Mouse (Mus musculus) embryonic stem cell, embryonic (primary cell): ENCODE results near the gene Tmem238l.

Experiments
- CTCF ChIA-PET, 4 experiments: fragments of 300-600 bp in 2 of 4; fragments of 350-600 bp in 2 of 4; sonication (Branson Sonifier 250); formaldehyde crosslinking; loops; one replicate each; lab custom pipeline; 2022; ENCODE audit warnings: inconsistent platforms in 2 of 4; lab: Charles Lee
- POLR2A ChIA-PET, 4 experiments: fragments of 300-600 bp in 2 of 4; fragments of 350-600 bp in 2 of 4; sonication (Branson Sonifier 250); formaldehyde crosslinking; loops; one replicate each; lab custom pipeline; 2022; ENCODE audit warnings: antibody characterized with exemption in 4 of 4, inconsistent platforms in 1 of 4; lab: Charles Lee

Tmem238l gene

DNA sequence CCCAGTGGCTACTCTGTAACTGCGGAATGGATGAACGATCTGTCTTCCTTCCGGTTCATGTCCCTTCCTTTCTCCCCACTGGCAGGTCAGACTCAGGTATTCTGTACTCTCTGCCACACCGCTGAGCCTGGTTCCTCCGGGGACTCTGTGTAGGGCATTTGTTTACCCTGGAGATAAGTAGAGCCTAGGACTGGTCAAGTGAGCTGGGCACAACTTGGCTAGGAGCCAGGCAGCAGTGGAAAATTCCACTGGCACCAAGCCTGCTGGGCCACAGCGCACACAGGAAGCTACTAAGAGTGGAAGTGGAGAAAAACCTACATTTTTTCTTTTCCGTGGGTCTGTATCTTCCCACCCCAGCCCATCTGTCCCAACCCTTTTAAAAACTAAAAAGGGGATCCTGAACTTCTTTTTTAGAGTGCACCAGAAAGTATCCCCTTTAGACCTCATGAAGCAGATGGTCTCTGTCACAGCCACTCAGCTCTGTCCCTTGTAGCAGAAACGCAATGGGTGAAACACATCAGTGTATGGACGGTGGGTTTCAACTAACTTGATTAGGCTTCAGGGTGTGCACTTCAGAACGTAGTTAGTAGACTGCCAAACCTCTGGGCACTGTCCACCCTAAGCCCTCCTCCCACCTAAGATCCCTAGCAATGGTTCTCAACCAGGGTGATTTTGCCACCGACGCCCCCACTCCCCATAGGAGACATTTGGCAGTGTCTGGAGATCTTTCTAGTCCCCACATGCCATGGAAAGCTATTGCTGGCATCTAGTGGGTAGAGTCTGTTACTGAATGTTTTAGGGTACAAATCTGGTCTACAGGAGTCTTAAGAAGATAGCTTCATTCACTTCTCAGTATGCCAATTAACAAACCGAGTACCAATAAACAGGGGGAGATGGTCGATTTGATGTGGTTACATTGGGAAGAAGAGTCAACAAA lies 42.3 kb downstream of the Tmem238l start:
- ChIA-PET CTCF (interaction anchor here in 1 of 4 experiments (0.6 kb wide), 1 partner anchor 24 kb away, joined by 4 read pairs; no protein-coding TSS in a partner anchor), POLR2A (interaction anchor here in 1 of 4 experiments (1.3 kb wide), 1 partner anchor 9 kb away, joined by 4 read pairs; no protein-coding TSS in a partner anchor)

DNA sequence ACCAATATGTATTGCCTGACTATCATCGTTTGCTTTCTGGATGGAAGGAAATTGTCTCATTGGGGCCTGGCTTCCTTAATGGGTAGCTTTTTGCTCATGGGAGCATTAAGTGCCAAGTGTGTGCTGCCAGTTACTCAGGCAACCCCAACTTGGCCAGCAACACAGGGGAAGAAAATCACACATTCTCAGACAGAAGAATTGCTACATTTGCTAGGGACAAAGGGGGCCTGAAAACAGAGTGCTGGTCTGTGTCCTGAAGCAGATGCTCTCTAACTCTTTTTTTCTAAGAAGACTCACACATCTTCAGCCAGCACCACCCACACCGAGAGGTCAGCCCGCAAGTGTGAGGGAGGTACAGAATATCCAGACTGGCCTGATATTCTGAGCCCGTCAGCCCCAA lies 44.2 kb downstream of the Tmem238l start:
- ChIA-PET POLR2A (no interaction called here), CTCF (no interaction called here)

DNA sequence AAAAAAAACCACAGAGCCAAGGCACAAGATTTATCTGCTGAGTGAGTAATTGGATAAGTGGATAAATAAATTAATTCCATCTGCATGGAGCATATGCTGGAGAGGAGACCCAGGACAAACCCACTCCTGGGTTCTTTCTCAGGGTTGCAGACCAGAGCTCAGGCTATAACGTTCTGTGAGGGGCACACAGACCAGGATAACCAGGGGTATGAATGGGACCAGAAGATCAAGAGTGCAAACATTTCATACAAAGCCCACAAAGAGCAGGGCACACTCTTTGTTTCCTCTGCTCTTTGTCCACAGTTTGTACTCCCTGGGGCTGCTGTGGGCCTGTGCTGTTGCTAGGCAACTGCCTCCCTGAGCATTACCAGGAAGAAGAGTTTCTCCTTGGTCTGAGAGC lies 45.3 kb downstream of the Tmem238l start:
- CTCF ChIA-PET = no interaction called here
- POLR2A ChIA-PET = interaction anchor here in 1 of 4 experiments (0.6 kb wide), 1 partner anchor 662 kb away, joined by 3 read pairs; no protein-coding TSS in a partner anchor

DNA sequence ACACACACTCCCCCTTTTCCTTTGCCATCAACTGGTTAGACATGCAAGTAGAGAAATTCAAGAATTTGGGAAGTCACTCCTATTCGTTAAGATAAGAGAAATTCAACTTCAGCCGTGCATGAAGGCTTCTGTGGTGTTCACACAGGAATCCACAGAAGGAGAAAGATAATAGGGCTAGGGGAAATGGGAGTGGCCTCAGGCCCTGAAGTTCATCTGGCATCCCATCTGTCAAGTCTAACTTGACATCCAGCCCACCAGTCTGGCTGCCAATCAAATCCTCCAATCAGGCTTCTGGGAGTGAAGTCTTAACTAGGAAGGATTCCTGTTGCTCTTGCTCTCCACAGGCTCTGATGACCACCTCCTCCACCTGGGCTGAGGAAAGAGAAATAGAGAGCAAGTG lies 46.5 kb downstream of the Tmem238l start:
- ChIA-PET CTCF (no interaction called here), POLR2A (no interaction called here)

DNA sequence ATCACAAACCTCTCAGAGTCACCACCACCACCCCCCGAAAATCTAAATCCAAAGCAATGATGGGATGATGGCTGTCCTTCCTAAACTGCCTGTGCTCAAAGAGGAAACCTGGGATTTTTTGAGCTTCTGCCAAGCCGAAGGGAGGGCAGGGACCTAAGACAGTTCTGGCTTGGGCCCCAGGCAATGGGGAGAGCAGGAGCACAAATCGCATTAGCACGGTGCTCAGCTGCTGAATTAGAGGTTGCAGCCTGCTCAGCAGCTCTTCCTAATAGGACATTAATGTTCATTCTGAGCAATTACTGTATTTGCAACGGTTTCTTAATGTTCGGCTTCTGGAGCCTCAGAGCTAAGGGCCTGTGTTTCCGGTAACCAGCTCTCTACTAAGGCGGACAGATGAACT lies 51.5 kb downstream of the Tmem238l start:
- POLR2A ChIA-PET = interaction anchor here in 3 of 4 experiments (0.7 to 1.9 kb wide), 8 partner anchors 8 to 88 kb away, joined by 3 to 6 read pairs (median 4); no protein-coding TSS in a partner anchor
- CTCF ChIA-PET = interaction anchor here in 2 of 4 experiments (0.6 to 1.4 kb wide), 8 partner anchors 13 to 109 kb away, joined by 3 to 4 read pairs (median 3); no protein-coding TSS in a partner anchor

DNA sequence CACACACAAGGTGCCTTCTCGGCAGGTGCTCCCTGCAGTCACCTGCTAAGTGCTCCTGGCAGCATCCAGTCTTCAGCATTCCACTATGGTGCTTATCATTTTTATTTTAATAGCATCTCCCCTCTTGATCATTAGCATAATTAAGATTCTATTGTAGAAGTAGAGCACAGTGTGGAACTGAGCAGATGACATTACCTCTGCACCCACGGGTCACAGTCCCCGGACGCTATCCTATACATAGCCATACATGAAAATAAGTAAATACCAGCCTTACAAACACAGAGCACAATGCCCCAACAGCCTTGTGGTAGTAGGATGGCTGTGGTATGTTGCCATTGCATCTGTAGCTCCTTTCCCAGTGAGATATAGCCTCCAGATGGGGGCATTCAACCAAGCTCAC lies 52.1 kb downstream of the Tmem238l start:
- ChIA-PET CTCF (interaction anchor here in 1 of 4 experiments (0.7 to 1.4 kb wide), 6 partner anchors 12 to 109 kb away, joined by 3 to 4 read pairs (median 4); no protein-coding TSS in a partner anchor), POLR2A (interaction anchor here in 3 of 4 experiments (0.8 to 1.9 kb wide), 7 partner anchors 8 to 89 kb away, joined by 3 to 6 read pairs (median 4); no protein-coding TSS in a partner anchor)

DNA sequence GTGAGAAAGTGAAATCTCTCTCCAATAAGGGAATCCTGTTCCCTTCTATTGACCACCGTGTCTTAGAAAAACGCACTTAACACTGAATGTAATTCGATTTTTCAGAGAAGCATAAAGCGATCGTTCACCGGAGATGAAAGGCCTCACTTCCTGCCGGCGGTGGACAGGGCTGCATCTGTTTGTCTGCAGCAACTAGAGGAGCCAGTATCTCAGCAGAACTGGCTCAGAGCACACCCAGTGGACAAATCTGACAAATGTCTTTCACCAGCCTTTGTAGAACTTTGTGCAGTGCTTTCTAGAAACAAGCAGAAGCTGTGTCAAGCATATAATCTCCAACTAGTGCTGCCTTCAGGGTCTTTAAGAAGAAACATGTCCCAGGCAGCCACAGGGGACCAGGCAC lies 54.0 kb downstream of the Tmem238l start:
- ChIA-PET CTCF (interaction anchor here in 1 of 4 experiments (1.3 kb wide), 1 partner anchor 111 kb away, joined by 4 read pairs; no protein-coding TSS in a partner anchor), POLR2A (interaction anchor here in 1 of 4 experiments (1.2 kb wide), 1 partner anchor 10 kb away, joined by 3 read pairs; no protein-coding TSS in a partner anchor)

DNA sequence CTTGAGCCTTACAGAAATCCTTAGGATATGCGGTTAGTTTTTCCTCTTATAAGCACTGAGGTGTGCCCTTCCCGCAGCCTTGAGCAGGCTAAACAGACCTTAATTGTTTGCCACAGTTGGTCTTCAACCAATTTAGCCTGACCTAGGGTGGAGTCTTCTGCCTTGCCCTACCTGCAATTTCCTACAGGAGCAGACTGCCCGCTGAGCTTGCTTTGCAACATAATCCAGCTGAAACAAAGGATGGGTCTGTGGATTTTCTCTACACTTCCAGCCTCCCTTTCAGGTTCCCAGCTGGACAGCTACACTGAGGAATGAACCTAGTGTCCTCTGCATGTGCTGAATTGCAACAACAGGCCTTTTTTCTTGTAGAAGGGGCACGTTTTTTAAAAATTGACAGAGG lies 55.2 kb downstream of the Tmem238l start:
- ChIA-PET CTCF (interaction anchor here (0.6 to 1.3 kb wide), 9 partner anchors 8 to 112 kb away, joined by 3 to 6 read pairs (median 4); no protein-coding TSS in a partner anchor), POLR2A (interaction anchor here in 3 of 4 experiments (0.6 to 1.4 kb wide), 18 partner anchors 9 to 399 kb away, joined by 3 to 6 read pairs (median 4); partner anchors contain the start of gene Tmem220 (in 1 of the 3))
